Mouse (Mus musculus) MEL-GATA-1-ER (cell line): ENCODE measurements around the gene Gm42906.

Source experiments
- DNase-seq: peaks from one replicate; pipeline ENCODE4 v3.0.0-alpha.2; 2012; ENCODE audit warnings: low read depth; ENCODE audit errors: extremely low read depth

Gene Gm42906

DNA sequence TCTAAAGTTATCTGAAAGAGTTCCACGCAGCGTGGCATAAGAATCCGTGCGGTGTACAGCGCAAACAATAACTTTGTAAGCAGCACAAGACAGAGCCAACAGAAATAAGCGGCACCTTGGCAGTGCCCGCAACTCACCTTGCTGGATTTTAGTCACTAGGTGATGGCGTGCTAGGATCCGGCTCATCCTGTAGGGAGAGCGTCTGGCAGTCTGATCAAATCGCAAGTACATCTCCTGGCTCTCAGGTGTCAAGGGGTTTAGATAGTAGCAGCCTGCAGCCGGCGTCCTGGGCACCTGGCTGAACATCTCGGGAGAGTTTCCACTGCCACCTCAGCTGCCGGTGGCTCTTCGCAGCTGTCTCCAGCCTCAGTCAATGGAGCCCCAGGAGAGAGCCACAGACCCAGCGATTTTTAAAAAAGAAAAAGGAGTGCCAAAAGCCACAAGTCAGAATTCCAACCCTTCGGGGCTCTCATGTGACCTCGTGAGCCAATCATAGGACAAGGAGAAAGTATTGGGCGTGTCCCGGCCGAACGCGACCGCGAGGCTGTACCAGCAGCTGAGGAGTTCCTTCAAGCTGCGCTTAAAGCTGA lies 238.1 kb downstream of the Gm42906 start:
- no peak for DNase-seq

GRCm38 (mm10) chr5:151189321-151189720 lies 238.6 kb downstream of the Gm42906 start:
- no peak for DNase-seq

GRCm38 (mm10) chr5:151188659-151189058 lies 239.3 kb downstream of the Gm42906 start:
- DNase-seq, result no peak

DNA sequence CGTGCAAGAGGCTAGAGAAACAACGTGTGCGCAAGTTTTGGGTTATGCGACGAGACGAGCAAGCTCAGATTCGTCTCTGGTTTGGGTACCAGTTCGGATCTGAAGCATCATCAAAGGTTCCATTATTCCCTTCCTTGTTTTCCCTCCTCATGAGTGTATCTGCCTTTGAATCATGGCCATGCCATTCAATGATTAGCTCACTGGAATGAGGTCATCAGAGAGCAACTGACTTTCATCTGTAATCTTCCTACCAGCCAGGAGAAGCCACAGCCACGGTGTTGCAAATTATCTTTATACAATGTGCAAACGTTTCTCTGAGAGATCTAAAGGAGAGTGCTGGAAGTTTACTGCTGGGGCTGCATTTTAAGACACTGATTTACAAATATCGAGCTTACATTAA lies 240.6 kb downstream of the Gm42906 start:
- no peak for DNase-seq

GRCm38 (mm10) chr5:151185286-151185856 lies 242.6 kb downstream of the Gm42906 start:
- DNase-seq, result no peak

- no peak for DNase-seq
Observed at GRCm38 (mm10) chr5:151183656-151184240, 244.2 kb downstream of the Gm42906 start.

DNA sequence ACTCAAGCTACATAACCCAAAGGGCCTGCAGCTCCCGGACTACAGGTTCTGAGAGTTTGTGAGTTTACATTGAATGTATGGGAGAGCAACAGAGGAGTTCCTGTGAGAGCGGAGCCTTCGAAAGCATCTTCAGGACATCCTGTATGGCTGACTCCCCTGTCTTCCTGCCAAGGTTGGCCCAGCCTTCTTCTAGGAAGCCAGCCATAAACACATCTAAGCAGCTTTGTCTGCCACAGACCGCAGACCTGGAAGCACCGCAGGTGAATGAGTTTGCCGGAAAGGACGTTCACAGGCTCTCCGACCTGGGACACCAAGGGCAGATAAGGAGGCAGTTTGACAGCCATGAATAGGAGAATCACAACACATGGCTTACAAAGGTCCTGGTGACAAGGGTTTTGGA lies 246.7 kb downstream of the Gm42906 start:
- no peak for DNase-seq

GRCm38 (mm10) chr5:151180176-151180785 lies 247.7 kb downstream of the Gm42906 start:
- no peak for DNase-seq

DNA sequence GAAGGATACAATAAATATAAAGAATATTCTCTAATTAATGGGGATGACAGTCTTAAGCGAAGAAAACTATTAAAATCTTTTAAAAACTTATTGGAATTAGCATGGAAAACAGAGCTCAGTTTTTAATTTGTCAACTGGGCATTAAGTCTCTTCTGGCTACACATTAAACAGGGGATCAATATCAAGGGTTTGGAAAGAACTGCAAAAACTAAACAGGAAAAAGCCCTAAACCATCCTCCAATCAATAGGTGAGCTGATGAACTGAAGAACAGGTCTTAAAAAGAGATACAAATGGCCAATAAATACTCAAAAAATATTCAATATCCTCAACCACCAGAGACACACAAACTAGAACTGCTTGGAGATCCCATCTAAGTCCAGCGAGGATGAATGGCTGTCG lies 250.8 kb downstream of the Gm42906 start:
- DNase-seq, result no peak

DNA sequence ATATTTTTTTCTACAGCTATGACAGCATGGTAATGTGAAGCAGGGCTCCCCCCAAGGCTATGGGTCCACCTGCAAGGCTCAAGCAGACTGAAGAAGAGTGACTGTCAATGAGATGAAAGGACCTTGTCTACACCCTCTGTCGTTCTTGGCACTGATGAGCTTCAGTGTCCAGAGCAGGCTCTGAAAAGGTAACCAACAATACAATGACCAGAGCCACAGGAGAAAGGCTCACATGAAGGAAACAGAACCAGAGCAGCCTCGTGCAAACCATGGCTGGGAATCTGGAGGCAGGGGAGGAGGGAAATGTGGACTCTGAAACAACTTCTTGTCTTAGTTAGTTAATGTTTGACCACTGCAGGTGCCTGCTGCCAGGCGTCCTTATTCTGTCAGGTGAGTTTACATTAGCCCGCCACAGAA lies 252.1 kb downstream of the Gm42906 start:
- no peak for DNase-seq

- DNase-seq, result no peak
Observed at GRCm38 (mm10) chr5:151174485-151175460, 253.2 kb downstream of the Gm42906 start.

DNA sequence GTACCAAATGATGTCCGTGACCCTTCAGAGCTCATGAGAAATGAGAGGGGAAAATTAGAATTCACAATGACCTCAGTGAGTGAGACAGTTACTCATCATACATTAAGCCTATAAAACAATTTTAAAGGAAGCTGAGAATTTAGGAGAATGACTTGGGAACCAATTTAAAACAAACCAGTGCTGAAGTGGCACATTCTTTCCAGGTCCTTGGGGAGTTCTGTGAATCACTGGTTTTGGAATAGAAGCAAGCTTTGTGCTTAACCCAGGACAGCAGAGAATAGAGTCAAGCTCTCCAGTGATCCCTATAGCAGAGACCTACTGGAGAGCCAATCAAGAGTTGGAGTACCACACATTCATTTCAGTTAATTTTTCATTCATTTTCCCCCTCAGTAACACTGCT lies 254.2 kb downstream of the Gm42906 start:
- DNase-seq, result no peak

GRCm38 (mm10) chr5:151170168-151170750 lies 257.7 kb downstream of the Gm42906 start:
- DNase-seq, result no peak

- DNase-seq, result no peak
Observed at GRCm38 (mm10) chr5:151168191-151168590, 259.8 kb downstream of the Gm42906 start.

DNA sequence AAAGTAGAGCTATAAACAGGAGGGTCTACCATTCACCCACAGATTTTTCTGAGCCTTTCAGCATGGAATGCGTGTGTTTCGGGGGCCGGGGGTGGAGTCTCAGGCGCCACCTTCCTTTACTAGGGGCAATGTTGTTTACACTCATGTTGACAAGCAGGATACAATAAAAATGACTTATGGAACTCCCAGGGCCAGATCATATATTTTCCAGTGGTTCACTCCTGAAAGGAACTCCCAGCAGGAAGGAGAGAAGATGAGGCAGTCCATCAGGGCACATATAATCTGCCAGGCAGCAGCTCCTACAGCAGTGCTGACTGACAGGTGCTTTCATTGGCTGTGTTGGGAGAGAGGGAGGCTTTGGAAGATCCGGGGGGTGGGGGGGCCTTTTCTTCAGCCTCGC lies 260.3 kb downstream of the Gm42906 start:
- no peak for DNase-seq

GRCm38 (mm10) chr5:151166266-151166665 lies 261.7 kb downstream of the Gm42906 start:
- no peak for DNase-seq

- no peak for DNase-seq
Observed at GRCm38 (mm10) chr5:151165381-151166016, 262.5 kb downstream of the Gm42906 start.

DNA sequence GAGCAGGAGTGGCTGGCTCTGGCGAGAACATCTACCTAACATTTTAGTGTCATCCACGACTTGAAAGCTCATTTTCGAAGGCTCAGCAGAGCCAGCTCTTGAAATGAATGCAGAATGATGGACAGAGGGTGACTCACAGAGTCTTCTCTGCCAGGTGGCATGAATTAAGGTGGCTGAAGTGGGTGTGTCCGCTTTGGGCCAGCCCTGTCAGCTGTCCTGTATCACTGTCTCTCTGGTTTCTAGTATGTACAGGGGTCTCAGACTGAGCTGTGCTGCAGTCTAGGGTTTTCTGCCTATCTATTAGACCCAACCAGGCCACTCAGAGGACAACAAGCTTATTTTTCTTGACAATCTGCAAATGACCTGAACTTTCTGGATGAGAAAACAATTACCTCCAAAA lies 263.1 kb downstream of the Gm42906 start:
- no peak for DNase-seq

- no peak for DNase-seq
Observed at GRCm38 (mm10) chr5:151162642-151163041, 265.3 kb downstream of the Gm42906 start.

DNA sequence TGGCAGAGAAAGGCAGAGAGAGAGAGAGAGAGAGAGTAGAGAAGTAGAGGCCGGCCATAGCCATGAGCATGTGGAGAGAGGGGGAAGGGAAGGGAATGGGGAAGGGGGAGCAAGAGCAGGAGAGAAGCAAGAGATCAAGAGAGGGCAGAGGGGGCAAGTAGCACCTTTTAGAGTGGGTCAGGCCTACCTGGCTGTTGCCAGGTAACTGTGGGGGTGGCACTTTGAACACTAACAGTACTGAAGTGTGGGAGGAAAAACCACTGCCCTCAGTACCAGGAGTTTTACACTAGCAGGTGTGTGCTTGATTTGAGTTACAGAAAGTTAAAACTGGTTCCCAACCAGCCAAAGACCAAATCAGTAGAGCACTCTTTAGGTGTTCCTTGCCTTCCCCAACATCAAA lies 272.7 kb downstream of the Gm42906 start:
- DNase-seq, result no peak

- no peak for DNase-seq
Observed at GRCm38 (mm10) chr5:151154780-151155179, 273.2 kb downstream of the Gm42906 start.
